Mouse (Mus musculus): ENCODE results near the gene Fsip1. TPM values are rescaled to one million over a fixed set of nuclear protein-coding genes. Genes with fewer than 3 reads are reported as not detected.

The Fsip1 gene
- polyA plus RNA-seq, 1 experiment from 2014 or later = 0.31 TPM

GRCm38 (mm10) chr2:118288326-118289065, 31.7 kb upstream of the Fsip1 start:
- 73% methylated on average over 9 of the region's 9 CpGs for whole genome bisulfite sequencing
- Histone ChIP-seq H3K4me2 (no peak overlapping the region), H3K9me3 (no peaks in the 10 kb centered on the region), H3K4me1 (no peaks in the 10 kb centered on the region), H3K9ac (no peak overlapping the region), H3K27ac (no peak overlapping the region), H3K27me3 (no peaks in the 10 kb centered on the region), H3K36me3 (no peaks in the 10 kb centered on the region), H3K4me3 (no peak overlapping the region)
- ATAC-seq (ENCODE audit: insufficient number of reproducible peaks, low FRiP score, low TSS enrichment, low read depth) = no peak

DNA sequence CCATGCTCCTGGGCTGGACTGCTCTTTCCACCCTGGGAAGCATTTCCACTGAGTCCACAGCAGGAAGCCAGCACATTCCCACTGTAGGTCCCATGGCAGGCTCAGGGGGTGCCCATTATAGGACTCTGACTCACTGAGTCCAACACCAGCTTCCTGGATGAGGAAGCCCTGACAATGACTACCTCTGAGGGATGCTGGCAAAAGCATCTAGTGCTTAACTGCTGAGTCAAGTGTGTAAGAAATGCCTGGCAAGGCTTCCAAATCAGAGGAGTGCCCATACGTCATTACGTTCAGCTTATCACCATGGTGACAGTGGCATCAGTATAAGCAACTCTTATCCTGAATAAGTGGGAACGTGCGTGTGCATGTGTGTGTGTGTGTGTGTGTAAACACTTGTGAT, 30.9 kb upstream of the Fsip1 start:
- H3K27me3 ChIP-seq = no peaks in the 10 kb centered on the region
- H3K27ac ChIP-seq = no peak overlapping the region
- H3K4me3 ChIP-seq = no peak overlapping the region
- H3K36me3 ChIP-seq = no peaks in the 10 kb centered on the region
- 86% methylated on average over 4 of the region's 4 CpGs for WGBS
- no peak overlapping the region for H3K9ac ChIP-seq
- no peak for ATAC-seq (ENCODE audit: insufficient number of reproducible peaks, low FRiP score, low TSS enrichment, low read depth)
- H3K9me3 ChIP-seq = no peaks in the 10 kb centered on the region
- H3K4me1 ChIP-seq = no peaks in the 10 kb centered on the region
- no peak overlapping the region for H3K4me2 ChIP-seq

GRCm38 (mm10) chr2:118282467-118282866, 25.7 kb upstream of the Fsip1 start:
- WGBS = 64% methylated on average over 3 of the region's 3 CpGs
- Histone ChIP-seq H3K36me3 (no peaks in the 10 kb centered on the region), H3K9me3 (no peaks in the 10 kb centered on the region), H3K4me2 (no peak overlapping the region), H3K27ac (no peak overlapping the region), H3K27me3 (no peaks in the 10 kb centered on the region), H3K9ac (no peak overlapping the region), H3K4me3 (no peak overlapping the region), H3K4me1 (no peaks in the 10 kb centered on the region)
- ATAC-seq (ENCODE audit: insufficient number of reproducible peaks, low FRiP score, low TSS enrichment, low read depth) = no peak

- Histone ChIP-seq H3K27me3 (no peaks in the 10 kb centered on the region), H3K36me3 (no peaks in the 10 kb centered on the region), H3K9ac (no peak overlapping the region), H3K9me3 (no peaks in the 10 kb centered on the region), H3K4me2 (no peak overlapping the region), H3K27ac (no peak overlapping the region), H3K4me1 (no peaks in the 10 kb centered on the region), H3K4me3 (no peak overlapping the region)
- 90% methylated on average over 8 of the region's 8 CpGs for WGBS
- no peak for ATAC-seq (ENCODE audit: insufficient number of reproducible peaks, low FRiP score, low TSS enrichment, low read depth)
Observed at GRCm38 (mm10) chr2:118278249-118278648, 21.5 kb upstream of the Fsip1 start.

DNA sequence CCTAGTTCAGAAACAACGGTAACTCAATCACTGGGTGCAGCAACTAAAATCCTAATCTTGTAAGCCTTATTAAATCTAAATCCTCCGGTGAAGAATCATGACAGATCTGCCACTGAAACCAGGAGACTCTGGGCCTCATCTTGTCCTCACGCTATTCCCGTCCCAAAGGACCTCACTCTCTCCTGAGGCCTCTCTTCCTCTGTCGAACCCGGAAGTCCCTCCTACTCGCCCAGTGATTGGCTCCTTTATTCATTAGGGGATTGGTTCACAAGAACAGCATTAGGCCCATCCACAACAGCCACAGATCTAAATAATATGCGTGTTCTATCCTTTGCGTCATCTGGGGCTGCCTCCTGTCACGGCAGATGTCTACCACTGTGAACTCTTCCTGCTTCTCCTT, 14.8 kb upstream of the Fsip1 start:
- no peak for ATAC-seq (ENCODE audit: insufficient number of reproducible peaks, low FRiP score, low TSS enrichment, low read depth)
- H3K36me3 ChIP-seq = no peaks in the 10 kb centered on the region

DNA sequence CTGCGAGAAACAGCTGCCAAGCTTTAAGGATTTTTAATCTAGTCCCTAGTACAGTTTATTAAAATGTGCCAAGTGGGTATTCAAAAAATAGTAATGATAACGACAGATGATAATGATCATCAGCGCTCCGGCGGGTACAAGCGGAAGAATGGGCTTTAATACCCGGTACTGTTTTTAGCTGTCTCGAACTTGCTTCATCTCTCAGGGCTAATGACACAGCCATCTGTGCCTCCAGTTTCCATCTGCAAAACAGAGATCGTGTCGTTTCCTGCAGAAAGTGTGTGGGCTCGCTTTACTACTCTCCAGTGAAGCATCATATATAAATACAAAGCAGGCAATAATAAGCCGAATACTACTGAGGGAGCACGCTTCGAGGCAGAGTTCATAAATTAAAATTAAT, 13.4 kb upstream of the Fsip1 start:
- H3K27ac ChIP-seq = no peak overlapping the region
- H3K9ac ChIP-seq = no peak overlapping the region
- H3K27me3 ChIP-seq = no peaks in the 10 kb centered on the region
- H3K4me3 ChIP-seq = no peak overlapping the region
- no peak for ATAC-seq (ENCODE audit: insufficient number of reproducible peaks, low FRiP score, low TSS enrichment, low read depth)
- 46% methylated on average over 14 of the region's 14 CpGs for WGBS
- no peaks in the 10 kb centered on the region for H3K36me3 ChIP-seq
- no peak overlapping the region for H3K4me2 ChIP-seq
- no peaks in the 10 kb centered on the region for H3K4me1 ChIP-seq
- no peaks in the 10 kb centered on the region for H3K9me3 ChIP-seq

More for the DNA sequence above, 14.8 kb upstream of the Fsip1 start:
- Histone ChIP-seq H3K4me2 (no peak overlapping the region), H3K27ac (no peak overlapping the region), H3K9me3 (no peaks in the 10 kb centered on the region), H3K4me1 (no peaks in the 10 kb centered on the region), H3K27me3 (no peaks in the 10 kb centered on the region), H3K9ac (no peak overlapping the region), H3K4me3 (no peak overlapping the region)
- 86% methylated on average over 10 of the region's 10 CpGs for WGBS

DNA sequence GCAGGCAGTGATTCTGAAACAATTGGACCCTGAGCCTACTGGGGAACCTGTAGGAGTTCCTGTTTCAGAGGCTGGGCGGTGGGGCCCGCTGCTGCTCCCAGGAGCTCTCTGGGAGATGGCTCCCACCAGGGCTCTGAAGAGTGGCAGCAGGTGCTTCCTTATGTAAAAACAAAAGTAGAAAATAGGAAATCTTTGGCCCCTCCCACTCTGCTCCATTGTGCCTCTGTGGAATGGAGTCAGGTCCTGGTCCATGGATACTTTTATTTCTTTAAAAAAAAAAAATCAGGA, 7.1 kb upstream of the Fsip1 start:
- WGBS = 41% methylated on average over 2 of the region's 2 CpGs
- Histone ChIP-seq H3K27me3 (no peaks in the 10 kb centered on the region), H3K9ac (no peak overlapping the region), H3K4me1 (no peaks in the 10 kb centered on the region), H3K4me2 (no peak overlapping the region), H3K4me3 (no peak overlapping the region), H3K9me3 (no peaks in the 10 kb centered on the region), H3K36me3 (no peaks in the 10 kb centered on the region), H3K27ac (no peak overlapping the region)
- no peak for ATAC-seq (ENCODE audit: insufficient number of reproducible peaks, low FRiP score, low TSS enrichment, low read depth)

DNA sequence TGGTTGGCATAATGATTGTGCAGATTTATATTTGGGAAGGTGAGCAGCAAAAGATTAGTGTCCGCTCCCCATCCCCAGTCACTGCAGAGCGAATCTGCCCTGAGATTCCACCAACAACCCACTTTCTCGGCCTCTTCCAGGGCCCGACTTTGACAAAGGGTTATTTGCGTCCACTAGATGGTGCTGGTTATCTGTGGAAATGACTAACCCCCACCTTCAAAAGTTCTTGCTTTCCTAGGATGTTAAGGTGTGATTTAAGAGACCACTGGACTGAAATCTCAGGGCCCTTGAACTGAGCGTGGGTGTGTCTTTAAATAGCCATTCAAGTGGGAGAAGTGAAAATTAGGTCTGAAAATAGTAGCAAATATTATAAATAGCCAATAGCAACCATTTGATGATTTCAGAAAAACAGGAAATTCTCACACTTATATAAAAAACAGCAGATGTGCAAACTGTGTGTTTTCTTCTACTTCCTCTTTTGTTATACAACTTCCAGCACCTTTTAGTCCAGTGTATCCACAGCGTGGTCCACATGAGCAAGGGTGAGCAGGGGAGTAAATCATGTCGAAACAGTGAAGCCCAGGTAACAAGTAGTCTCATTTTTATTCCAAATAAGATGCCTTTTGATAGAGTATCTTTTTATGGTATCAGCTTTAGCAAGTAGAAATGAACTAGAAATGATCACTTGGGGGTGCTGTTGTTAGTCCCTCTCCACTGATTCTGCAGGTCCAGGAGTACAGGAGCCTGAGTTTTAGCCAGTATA, 6.6 kb upstream of the Fsip1 start:
- no peak overlapping the region for H3K4me2 ChIP-seq
- no peak overlapping the region for H3K4me3 ChIP-seq
- H3K36me3 ChIP-seq = no peaks in the 10 kb centered on the region
- 21% methylated on average over 8 of the region's 8 CpGs for WGBS
- no peak overlapping the region for H3K27ac ChIP-seq
- H3K9ac ChIP-seq = no peak overlapping the region
- no peaks in the 10 kb centered on the region for H3K9me3 ChIP-seq
- H3K4me1 ChIP-seq = no peaks in the 10 kb centered on the region
- H3K27me3 ChIP-seq = no peaks in the 10 kb centered on the region
- no peak for ATAC-seq (ENCODE audit: insufficient number of reproducible peaks, low FRiP score, low TSS enrichment, low read depth)

DNA sequence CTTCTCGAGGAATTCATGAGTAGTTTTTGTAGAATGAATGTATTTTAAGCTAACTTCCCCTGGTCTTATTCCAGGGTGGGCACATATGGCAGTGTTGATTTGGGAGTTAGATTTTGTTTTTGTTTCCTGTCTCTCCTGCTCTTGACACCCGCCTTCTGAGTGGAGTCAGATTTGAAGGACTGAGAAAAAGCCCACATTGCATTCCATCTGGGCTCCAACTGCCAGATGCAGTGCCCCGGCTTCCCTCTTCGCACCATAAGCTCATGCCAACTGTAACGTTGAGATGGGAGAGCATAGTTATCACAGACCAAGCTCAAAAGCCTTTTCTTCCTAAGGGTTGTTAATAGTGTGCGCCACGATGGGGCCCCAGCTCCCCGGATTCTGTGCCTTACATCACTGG, 5.9 kb upstream of the Fsip1 start:
- no peaks in the 10 kb centered on the region for H3K4me1 ChIP-seq
- no peaks in the 10 kb centered on the region for H3K36me3 ChIP-seq
- WGBS = 41% methylated on average over 8 of the region's 8 CpGs
- no peak overlapping the region for H3K4me3 ChIP-seq
- no peak for ATAC-seq (ENCODE audit: insufficient number of reproducible peaks, low FRiP score, low TSS enrichment, low read depth)
- no peak overlapping the region for H3K4me2 ChIP-seq
- H3K27me3 ChIP-seq = no peaks in the 10 kb centered on the region
- no peak overlapping the region for H3K27ac ChIP-seq
- no peak overlapping the region for H3K9ac ChIP-seq
- no peaks in the 10 kb centered on the region for H3K9me3 ChIP-seq

- no peaks in the 10 kb centered on the region for H3K27me3 ChIP-seq
- WGBS = 80% methylated on average over 5 of the region's 5 CpGs
- no peak overlapping the region for H3K4me3 ChIP-seq
- H3K4me2 ChIP-seq = no peak overlapping the region
- ATAC-seq (ENCODE audit: insufficient number of reproducible peaks, low FRiP score, low TSS enrichment, low read depth) = no peak
- no peak overlapping the region for H3K9ac ChIP-seq
- no peak overlapping the region for H3K27ac ChIP-seq
- no peaks in the 10 kb centered on the region for H3K36me3 ChIP-seq
- H3K9me3 ChIP-seq = no peaks in the 10 kb centered on the region
- H3K4me1 ChIP-seq = peaks cover 5% of the 10 kb centered on the region
Observed at GRCm38 (mm10) chr2:118259746-118260145, 3.0 kb upstream of the Fsip1 start.

GRCm38 (mm10) chr2:118257094-118257493, 328 bp upstream of the Fsip1 start:
- Histone ChIP-seq H3K27me3 (no peaks in the 10 kb centered on the region), H3K4me3 (peak overlapping the region; percentile 40), H3K9ac (no peak overlapping the region), H3K9me3 (no peaks in the 10 kb centered on the region), H3K36me3 (no peaks in the 10 kb centered on the region), H3K27ac (no peak overlapping the region), H3K4me1 (peaks cover 5% of the 10 kb centered on the region), H3K4me2 (peak overlapping the region; percentile 52)
- 72% methylated on average over 8 of the region's 8 CpGs for WGBS
- no peak for ATAC-seq (ENCODE audit: insufficient number of reproducible peaks, low FRiP score, low TSS enrichment, low read depth)

- ATAC-seq (ENCODE audit: insufficient number of reproducible peaks, low FRiP score, low TSS enrichment, low read depth) = no peak
- Histone ChIP-seq H3K4me2 (no peak overlapping the region), H3K27ac (no peak overlapping the region), H3K27me3 (no peaks in the 10 kb centered on the region), H3K4me1 (peaks cover 5% of the 10 kb centered on the region), H3K4me3 (no peak overlapping the region), H3K9me3 (no peaks in the 10 kb centered on the region), H3K36me3 (no peaks in the 10 kb centered on the region), H3K9ac (no peak overlapping the region)
- 39% methylated on average over 8 of the region's 8 CpGs for WGBS
Observed at GRCm38 (mm10) chr2:118254516-118254915, 2.2 kb downstream of the Fsip1 start.

All from limb, embryonic 15.5 days (tissue).